8 mouse cellular contexts compared by ENCODE assay signal in the genomic region with DNA sequence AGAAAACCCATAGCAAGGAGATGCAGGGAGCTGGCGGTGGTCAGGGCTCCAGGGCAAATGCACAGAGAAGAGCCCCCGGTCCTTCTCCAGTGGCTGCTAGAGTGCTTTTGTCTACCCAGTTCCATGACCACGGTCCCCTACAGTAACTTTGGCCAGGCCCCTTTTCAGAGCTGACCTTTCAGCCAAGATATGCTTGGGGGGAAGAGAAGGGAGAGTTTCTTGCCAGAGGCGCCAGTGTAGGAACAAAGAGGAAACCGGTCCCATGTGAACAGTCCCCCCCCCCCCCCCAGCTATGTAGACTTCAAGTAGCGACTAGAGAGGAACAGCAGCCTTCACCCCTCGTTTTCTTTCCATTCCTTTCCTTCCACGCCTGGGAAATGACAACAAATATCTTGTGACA. TPM values are rescaled to one million over a fixed set of nuclear protein-coding genes. Genes with fewer than 3 reads are reported as not detected.
DNase-seq lines count a peak whose midpoint lies in the region; ATAC-seq and TF ChIP-seq lines count a peak whose summit lies in the region.

No protein-coding gene starts in this region.

- no peak for ATAC-seq in heart, embryonic 11.5 days (replicated peaks; ENCODE audit: insufficient number of reproducible peaks, low FRiP score, low TSS enrichment)
- no peak for ATAC-seq in limb, embryonic 11.5 days (ENCODE audit: insufficient number of reproducible peaks, low FRiP score, low TSS enrichment, low read depth)

- peaks cover 11% of the 10 kb centered on the region for H3K27me3 ChIP-seq in liver, adult 2 months (ENCODE audit: control insufficient read depth, insufficient read depth, low read length)
- H3K27me3 ChIP-seq in heart, embryonic 11.5 days (ENCODE audit: control insufficient read depth, insufficient read depth, low read length): peaks cover 18% of the 10 kb centered on the region; the same call in 1 of the 2 replicates
- H3K27me3 ChIP-seq in limb, embryonic 11.5 days (ENCODE audit: control insufficient read depth, insufficient read depth, low read length): peaks cover 37% of the 10 kb centered on the region
- peaks cover 11% of the 10 kb centered on the region; the same call in 1 of the 2 replicates for H3K27me3 ChIP-seq in thymus, adult 2 months (ENCODE audit: control insufficient read depth, insufficient read depth, low read length)

- H3K9me3 ChIP-seq in heart, embryonic 11.5 days (replicated peaks; ENCODE audit: control insufficient read depth, low read length): no peaks in the 10 kb centered on the region
- H3K9me3 ChIP-seq in limb, embryonic 11.5 days (ENCODE audit: control insufficient read depth, low read length): no peaks in the 10 kb centered on the region

- no peak for DNase-seq in liver, adult 2 months (ENCODE audit: extremely low read depth, low read depth, low spot score)
- DNase-seq in liver: no peak
- DNase-seq in limb, embryonic 11.5 days (ENCODE audit: low spot score): no peak
- peak; percentile 55 for DNase-seq in retina, postnatal 1 day
- no peak for DNase-seq in right cerebral cortex, postnatal 25 days
- DNase-seq in thymus, adult 2 months: no peak
- DNase-seq in testis, postnatal 10 days (ENCODE audit: low spot score): no peak

- TF ChIP-seq CTCF in liver, adult 2 months (IDR thresholded peaks at IDR 0.05; ENCODE audit: low read depth, low read length): no peak
- TF ChIP-seq CTCF in thymus, adult 2 months (IDR thresholded peaks at IDR 0.05; ENCODE audit: borderline replicate concordance, control insufficient read depth, extremely low read depth, insufficient read depth, low read length, poor library complexity): no peak

- peak overlapping the region; percentile 95 for H3K4me2 ChIP-seq in heart, embryonic 11.5 days
- H3K4me2 ChIP-seq in limb, embryonic 11.5 days (ENCODE audit: low read depth, severe bottlenecking): peak overlapping the region; percentile 98

- 11% methylated on average over 8 of the region's 8 CpGs for WGBS in liver, adult 2 months
- WGBS in heart, embryonic 11.5 days (ENCODE audit: insufficient replicate concordance): 4% methylated on average over 8 of the region's 8 CpGs
- 4% methylated on average over 8 of the region's 8 CpGs for WGBS in limb, embryonic 11.5 days
- WGBS in thymus, adult 2 months: 37% methylated on average over 8 of the region's 8 CpGs

- H3K79me2 ChIP-seq in liver, adult 2 months (ENCODE audit: control insufficient read depth, insufficient read depth, low read length): no peaks in the 10 kb centered on the region; the same call in 1 of the 2 replicates

- no peaks in the 10 kb centered on the region for H3K36me3 ChIP-seq in liver, adult 2 months (ENCODE audit: control insufficient read depth, insufficient read depth, low read length)
- no peaks in the 10 kb centered on the region for H3K36me3 ChIP-seq in heart, embryonic 11.5 days (ENCODE audit: control insufficient read depth, insufficient read depth, low read length)
- no peaks in the 10 kb centered on the region for H3K36me3 ChIP-seq in limb, embryonic 11.5 days (ENCODE audit: control insufficient read depth, insufficient read depth, low read length)
- H3K36me3 ChIP-seq in thymus, adult 2 months (ENCODE audit: control insufficient read depth, insufficient read depth, low read length): no peaks in the 10 kb centered on the region

- no peak for TF ChIP-seq POLR2A in liver, adult 2 months (IDR thresholded peaks at IDR 0.05; ENCODE audit: extremely low read depth, insufficient read depth, low read length)
- TF ChIP-seq POLR2A in thymus, adult 2 months (IDR thresholded peaks at IDR 0.05; ENCODE audit: control insufficient read depth, extremely low read depth, insufficient read depth, low read length, poor library complexity): no peak

- H3K4me3 ChIP-seq in liver, adult 2 months (ENCODE audit: insufficient read depth, low read depth, low read length): peak overlapping the region; percentile 36
- H3K4me3 ChIP-seq in heart, embryonic 11.5 days (ENCODE audit: low read depth, low read length): peak overlapping the region; percentile 80
- H3K4me3 ChIP-seq in limb, embryonic 11.5 days (ENCODE audit: low read depth, low read length): peak overlapping the region; percentile 57
- no peak overlapping the region for H3K4me3 ChIP-seq in thymus, adult 2 months (ENCODE audit: control insufficient read depth, insufficient read depth, low read length)

- peak overlapping the region; percentile 38 for H3K9ac ChIP-seq in liver, adult 2 months (ENCODE audit: low read depth, low read length)
- H3K9ac ChIP-seq in heart, embryonic 11.5 days (ENCODE audit: low read depth, low read length): peak overlapping the region; percentile 80; the same call in 1 of the 2 replicates
- H3K9ac ChIP-seq in limb, embryonic 11.5 days (ENCODE audit: low read length): no peak overlapping the region

- no peaks in the 10 kb centered on the region for H3K4me1 ChIP-seq in liver, adult 2 months (ENCODE audit: control insufficient read depth, insufficient read depth, low read length)
- peaks cover 5% of the 10 kb centered on the region; the same call in 1 of the 2 replicates for H3K4me1 ChIP-seq in heart, embryonic 11.5 days (ENCODE audit: control insufficient read depth, insufficient read depth, low read length)
- peaks cover 3% of the 10 kb centered on the region; the same call in 1 of the 2 replicates for H3K4me1 ChIP-seq in limb, embryonic 11.5 days (ENCODE audit: control insufficient read depth, insufficient read depth, low read length)
- peaks cover 10% of the 10 kb centered on the region; the same call in 1 of the 2 replicates for H3K4me1 ChIP-seq in thymus, adult 2 months (replicated peaks; ENCODE audit: control insufficient read depth, insufficient read depth, low read length)

- H3K27ac ChIP-seq in liver, adult 2 months (replicated peaks; ENCODE audit: insufficient read depth, low read depth, low read length): peak overlapping the region; percentile 51
- H3K27ac ChIP-seq in heart, embryonic 11.5 days (ENCODE audit: low read depth, low read length): peak overlapping the region; percentile 60; the same call in 1 of the 2 replicates
- no peak overlapping the region for H3K27ac ChIP-seq in limb, embryonic 11.5 days (replicated peaks; ENCODE audit: low read depth, low read length)
- no peak overlapping the region for H3K27ac ChIP-seq in thymus, adult 2 months (ENCODE audit: control insufficient read depth, insufficient read depth, low read length)

RNA-seq across cellular contexts. Expression of a gene that starts 0.8 kb away (rescaled TPM):
- 33.4 and 35.1 TPM in 2 replicates for total RNA-seq in liver, adult 2 months (2014; rRNA removed)
- 5.8 and 7.8 TPM in 2 replicates for polyA plus RNA-seq in liver, adult 2 months (2012; rRNA removed)
- polyA plus RNA-seq in heart, embryonic 11.5 days (2014; fragmentation: Nextera tagmentation; extraction: Ambion mirVana): 31.6 and 46.9 TPM in 2 replicates
- polyA plus RNA-seq in limb, embryonic 11.5 days (2014; fragmentation: Nextera tagmentation; extraction: Ambion mirVana): 18.4 and 22.2 TPM in 2 replicates
- 3.2 and 3.7 TPM in 2 replicates for polyA plus RNA-seq in thymus, adult 2 months (2012; rRNA removed)

Comparison
In these comparisons a context has a peak if more than half of its experiments do, and no peak if none do; other contexts are left out.
1. H3K27ac ChIP-seq: peak in liver, adult 2 months (single experiment) and heart, embryonic 11.5 days (single experiment); none in limb, embryonic 11.5 days (single experiment) and thymus, adult 2 months (single experiment).